Mouse (Mus musculus): ENCODE results near the gene Tyms. TPM values are rescaled to one million over a fixed set of nuclear protein-coding genes. Genes with fewer than 3 reads are reported as not detected.
A peak's percentile ranks its signal among the peaks of the same experiment; 100 is the strongest.

Gene Tyms
- total RNA-seq (2021), result 26.6 and 33.0 TPM in 2 replicates
- long read RNA-seq, transcript Tyms-201 (7 exons, 3,163 nt), result major isoform, 10 of 13 reads
- long read RNA-seq, partial matches to known transcripts, result 1 of 13 reads
- long read RNA-seq, other reads (novel, unspliced or antisense), result 2 of 13 reads

DNA sequence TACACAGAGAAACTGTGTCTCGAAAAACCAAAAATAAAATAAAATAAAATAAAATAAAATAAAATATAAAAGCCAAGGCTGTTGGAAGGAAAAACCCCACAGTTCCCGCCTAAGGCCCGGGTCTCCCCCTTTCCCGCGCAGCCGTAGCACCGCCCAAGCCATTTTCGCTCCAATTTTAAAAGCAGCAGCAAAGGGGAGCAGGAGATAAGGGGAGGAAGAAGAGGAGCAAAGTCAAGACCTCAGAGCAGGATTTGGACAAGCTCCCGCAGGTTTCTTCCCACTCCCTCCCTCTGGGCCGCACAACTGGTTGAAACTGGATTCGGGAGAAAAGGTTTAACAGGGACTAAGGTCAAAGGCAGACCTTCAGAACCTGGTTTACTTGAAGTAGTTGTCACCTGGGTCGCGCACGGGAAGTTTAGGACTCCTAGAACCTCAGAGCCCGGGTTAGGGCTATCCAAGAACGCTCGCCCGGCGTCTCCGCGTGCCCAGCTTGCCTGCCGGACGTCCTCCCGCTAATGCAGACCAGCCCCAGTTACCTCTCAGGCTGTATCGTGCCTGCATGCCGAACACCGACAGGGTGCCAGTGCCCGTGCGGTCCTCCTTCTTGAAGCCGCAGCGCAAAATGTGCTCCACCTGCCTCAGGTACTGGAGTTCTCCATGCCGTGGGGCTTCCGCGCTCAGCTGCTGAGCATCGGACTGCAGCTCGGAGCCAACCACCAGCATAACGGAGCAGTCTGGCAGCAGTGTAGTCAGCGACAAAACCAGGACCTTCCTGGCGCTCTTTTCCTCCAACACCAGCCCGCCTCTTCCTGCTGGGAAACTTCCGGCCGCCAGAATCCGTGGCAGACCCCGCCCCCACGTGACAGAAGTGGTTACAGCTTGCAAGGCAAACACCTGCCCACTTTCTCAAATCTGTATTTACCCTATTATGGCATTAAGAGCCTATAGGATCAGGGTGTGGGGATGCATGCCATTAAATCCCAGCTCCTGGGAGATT, at the start of gene Tyms:
TSS of gene Tyms (minus strand) at position 793 of the 997 bp plus-strand sequence.
- peak; percentile 80 for DNase-seq

DNA sequence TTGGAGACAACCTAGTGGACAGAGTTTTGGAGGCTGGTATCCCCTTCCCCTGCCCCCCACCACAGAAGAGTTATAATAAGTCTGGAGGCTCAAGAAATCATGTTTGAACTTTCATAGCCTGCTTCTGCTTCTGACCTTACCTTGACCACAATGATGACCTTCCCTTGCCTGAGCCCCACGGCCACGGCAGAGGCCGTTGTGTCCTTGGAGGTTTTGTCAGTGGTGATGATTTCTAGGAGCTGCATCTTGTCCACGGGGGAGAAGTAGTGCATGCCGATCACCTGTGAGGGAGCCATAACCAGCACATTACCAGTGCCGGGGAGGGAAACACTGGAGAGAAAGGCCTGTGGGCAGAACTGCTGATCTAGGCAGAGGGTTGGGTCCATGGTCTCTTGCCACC, 49.1 kb upstream of the Tyms start:
- DNase-seq, result no peak

DNA sequence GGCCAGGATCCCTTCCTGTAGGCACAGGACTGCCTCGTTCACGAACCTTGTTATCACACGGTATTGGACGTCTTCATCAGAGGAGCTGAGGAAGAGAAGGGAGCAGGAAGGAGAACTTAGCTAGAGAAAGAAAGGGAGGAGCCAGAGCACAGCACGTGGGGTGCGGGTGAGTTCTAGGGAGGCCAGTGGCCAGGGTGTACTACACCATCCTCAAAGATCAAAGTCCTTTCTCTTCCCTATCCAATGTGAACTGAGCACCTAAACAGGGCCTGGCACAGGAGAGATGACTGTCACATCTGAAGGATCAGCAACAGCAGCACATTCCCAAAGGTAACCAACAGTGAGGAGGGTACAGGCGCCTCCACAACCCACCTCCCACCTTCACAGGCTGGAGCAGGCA, 46.7 kb upstream of the Tyms start:
- no peak for DNase-seq

DNA sequence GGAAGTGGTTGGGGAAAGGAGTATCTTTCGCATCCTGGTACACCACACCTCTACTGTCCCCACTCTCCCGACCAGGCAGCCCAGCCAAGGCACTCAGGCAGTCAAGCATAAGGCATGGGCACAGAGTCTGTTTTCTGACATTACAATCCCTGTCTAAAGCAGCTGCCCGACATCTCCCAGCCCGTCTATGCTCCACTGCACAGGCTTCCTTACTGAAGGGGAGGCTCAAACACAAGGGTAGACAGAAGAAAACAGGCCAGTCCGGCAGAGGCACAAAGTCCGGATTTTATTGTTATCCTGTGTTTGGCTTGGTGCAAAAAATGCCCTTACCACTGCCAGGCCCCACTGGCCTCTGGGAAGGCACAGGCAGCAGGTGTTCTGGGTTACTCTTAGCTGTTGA, 45.7 kb upstream of the Tyms start:
- DNase-seq, result no peak

DNA sequence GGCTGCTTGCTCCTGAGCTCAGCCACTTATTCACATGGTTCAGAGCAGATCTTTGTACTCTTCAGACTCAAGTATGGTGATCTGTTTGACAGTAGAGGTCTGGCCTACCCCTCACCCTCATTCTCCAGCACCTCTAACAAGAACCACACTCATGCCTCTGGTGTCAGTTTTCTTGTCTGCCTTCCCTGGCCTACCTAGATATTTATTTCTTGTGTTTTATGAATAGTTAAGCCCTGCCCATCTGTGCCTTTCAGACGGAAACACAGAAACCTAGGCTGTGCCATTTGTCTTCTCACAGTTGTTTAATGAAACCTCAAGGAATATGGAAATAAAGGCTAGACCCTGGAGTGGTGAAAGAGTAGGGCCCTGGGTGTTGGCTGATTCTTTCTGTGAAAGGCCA, 44.6 kb upstream of the Tyms start:
- DNase-seq, result no peak

DNA sequence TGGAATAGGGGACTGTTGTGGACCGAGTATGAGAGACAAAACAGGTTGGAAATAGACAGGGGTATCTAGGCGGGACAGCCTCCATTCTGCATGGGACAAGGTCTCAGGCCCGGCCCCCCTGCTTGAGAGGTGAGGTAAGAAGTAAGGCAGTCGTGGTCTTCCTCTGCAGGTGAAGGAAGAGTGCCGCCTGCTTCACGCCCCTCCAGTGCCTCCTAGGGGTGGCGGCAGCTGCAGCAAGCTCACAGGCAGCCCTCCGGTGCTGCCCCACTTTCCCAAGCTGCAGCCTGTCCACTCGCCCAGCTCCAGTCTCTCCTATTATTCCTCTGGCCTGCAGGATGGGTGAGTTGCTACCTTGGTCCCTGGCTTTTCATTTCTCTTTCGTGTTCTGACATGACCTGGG, 42.3 kb upstream of the Tyms start:
- no peak for DNase-seq

DNA sequence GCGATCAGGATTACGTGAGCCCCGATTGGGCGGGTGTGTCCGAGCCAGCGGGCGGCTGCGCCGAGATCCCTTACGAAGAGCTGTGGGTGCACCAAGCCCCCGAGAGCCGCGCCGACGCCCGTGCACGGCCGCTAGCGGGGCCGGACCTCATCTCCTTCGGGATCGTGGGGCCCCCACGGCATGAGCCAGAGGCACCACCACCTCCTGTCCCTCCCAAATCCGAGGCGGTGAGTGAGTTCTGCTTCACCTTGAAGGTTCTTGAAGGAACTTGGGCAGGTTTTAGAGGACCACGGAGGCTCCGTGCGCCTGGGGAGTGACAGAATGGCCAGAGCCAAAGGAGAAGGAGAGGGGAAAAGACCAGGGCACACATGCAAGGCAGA, 41.3 kb upstream of the Tyms start:
- DNase-seq, result no peak

DNA sequence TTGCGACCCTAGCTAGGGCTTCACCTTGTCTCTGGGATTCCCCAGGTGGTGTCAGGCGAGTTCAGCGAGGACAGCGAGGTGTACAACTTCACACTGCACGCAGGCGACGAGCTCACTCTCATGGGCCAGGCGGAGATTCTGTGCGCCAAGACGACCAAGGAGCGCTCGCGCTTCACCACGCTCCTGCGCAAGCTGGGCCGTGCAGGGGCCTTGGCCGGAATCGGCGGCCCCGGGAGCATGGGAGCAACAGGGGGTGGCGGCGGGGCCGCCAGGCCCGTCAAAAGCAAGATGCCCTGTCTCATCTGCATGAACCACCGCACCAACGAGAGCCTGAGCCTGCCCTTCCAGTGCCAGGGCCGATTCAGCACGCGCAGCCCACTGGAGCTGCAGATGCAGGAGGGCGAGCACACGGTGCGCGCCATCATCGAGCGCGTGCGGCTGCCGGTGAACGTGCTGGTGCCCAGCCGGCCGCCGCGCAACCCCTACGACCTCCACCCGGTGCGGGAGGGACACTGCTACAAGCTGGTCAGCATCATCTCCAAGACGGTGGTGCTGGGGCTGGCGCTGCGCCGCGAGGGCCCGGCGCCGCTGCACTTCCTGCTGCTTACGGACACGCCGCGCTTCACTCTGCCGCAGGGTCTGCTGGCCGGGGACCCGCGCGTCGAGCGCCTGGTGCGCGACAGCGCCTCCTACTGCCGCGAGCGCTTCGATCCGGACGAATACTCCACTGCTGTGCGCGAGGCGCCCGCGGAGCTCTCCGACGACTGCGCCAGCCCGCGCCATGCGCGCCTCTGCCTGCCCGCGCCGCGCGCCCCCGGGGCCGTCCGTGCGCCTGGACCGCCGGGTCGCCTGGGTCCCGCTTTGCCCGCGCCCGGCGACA, 40.7 kb upstream of the Tyms start:
- DNase-seq, result peak; percentile 62

DNA sequence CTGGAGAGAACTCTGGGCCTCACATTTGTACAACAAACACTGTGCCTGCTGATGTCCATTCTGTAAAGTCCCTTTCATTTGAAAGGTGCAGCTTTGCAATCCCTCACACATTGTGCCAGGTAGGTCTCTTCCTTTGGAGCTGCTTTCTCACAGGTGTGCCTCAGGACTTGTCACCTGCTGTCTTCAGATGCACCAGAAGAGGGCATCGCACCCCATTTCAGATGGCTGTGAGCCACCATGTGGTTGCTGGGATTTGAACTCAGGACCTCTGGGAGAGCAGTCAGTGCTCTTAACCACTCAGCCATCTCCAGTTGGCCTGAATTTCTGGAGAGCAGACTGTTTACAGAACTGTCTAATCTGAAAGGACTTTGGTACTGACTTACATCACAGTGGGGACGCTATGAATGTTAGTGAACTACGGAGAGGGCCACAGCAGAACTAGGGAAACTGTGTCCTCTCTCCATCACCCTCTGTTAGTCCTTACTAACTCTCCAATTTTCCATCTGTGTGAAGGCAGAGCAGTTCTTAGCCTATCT, 39.2 kb upstream of the Tyms start:
- no peak for DNase-seq

DNA sequence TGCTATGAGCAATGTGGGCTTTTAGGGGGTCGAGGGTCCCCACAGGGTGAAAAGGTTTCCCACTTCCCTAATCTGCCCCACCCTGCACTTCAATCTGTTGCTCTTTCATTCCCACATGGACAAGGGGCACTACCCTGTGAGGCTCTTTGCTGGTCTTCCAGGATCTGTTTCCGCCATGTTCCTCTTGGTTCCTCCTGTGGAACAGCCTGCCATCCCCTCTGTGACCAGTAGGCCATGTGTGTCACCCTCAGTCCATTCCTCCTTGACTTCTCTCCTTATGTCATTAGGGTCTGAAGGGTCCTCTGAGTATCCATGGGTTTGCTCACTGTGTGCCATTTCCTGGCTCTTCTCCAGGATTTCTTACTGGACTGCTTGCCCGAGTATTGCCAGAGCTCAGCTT, 38.4 kb upstream of the Tyms start:
- DNase-seq, result no peak

DNA sequence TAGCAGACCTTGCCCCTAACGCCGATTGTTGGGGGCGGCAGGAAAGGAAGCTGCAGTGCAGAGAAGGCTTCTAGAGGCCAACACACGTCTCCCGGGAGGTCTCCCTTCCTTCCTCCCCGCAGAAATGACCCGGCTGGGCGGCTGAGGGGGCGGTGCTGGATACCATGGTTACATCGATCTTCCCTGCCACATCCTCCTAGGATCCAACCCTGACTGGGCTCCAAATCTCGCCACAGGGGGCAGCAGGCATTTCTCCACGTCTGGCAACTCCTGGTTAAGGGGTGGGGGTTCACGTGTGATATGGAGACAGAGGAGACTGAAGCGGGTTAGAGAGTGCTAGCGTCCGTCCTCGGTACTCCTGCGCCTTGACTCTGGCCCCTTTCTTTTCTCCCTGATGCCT, 37.7 kb upstream of the Tyms start:
- no peak for DNase-seq

DNA sequence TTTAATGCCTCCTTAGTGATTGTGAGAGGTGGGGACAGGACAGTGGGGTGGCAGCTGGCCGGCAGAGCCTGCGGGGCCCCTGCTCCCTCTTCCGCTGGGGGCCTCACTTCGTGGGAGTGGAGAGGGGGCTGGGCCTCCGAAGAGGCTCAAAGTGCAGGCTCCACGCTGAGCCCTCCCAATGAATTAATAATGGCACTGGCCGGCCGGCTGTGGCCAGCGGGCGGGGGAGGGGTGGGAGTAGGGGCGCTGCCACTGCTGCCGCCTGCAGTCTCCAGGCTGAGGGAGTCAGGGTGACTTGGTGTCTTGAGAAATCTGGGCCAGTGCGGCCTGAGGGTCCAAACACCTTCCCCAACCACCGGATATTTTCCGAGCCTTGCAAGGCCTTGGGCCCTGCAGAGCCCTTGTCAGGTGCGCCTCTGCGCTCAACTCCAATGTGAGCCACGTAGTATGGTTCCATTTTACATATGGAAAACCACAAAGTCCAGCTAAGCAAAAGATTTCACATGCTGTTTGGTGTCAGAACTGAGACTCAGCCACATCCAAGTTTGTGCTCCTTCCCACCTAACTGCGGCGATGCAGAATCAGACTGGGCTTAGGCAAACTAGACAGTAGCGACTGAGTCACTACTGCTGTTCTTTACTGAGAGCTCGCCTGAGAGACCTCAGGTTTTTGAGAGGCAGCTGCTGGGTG, 37.1 kb upstream of the Tyms start:
- DNase-seq, result no peak

DNA sequence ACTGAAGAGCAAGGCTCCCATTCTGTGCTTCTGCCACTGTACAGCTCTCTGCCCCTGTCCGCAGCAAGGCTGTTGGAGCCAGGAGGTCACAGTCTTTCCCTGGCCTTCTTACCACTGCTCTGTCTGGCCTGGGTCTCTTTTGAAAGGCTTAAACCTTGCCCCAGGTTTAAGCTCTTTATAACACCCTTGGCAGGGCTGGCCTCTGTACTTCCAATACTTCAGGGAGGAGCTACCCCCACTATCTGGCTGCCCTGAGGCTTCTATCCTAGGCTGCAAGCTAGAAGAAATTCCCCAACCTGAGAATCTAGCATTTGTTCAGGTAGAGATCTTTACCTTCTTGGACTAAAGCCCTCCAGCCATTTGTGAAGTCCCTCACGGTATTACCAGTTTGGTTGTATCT, 36.5 kb upstream of the Tyms start:
- DNase-seq, result no peak

DNA sequence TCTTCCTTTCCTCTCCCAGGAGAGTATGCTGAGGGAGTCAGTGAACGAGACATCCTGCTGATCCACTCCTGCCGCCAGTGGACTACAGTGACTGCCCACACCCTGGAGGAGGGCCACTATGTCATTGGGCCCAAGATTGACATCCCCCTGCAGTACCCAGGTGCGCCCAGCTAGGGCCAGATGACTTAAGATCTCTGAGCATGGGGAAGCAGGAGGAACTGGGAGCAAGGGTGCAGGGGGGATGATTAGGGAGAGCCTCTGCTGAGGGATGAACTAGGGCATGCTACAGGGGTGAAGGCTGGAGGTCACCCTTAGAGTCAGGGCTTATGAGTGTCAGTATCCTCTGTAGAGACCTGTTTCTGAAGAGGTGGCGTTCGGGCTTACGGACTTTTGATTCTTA, 34.8 kb upstream of the Tyms start:
- DNase-seq, result no peak

DNA sequence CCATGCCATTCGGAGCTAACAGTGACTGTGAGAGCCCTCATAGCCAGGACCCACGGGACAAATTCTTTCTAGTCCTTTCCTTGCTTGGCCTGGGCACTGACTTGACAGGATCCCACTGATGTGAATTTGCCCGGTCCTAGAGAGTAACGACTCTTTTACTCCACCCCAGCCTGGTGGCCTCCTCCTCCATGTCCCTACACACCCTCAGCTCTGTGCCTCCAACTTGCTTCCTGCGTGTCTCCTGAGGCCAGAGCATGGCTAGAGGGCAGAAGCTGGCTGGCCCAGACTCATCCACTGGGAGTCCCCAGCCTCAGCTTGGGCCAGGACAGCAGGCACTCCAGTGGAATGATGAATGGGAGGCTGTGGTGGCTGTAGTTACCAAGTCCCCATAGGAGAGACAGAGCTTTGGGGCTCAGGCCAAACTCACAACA, 34.2 kb upstream of the Tyms start:
- DNase-seq, result no peak

DNA sequence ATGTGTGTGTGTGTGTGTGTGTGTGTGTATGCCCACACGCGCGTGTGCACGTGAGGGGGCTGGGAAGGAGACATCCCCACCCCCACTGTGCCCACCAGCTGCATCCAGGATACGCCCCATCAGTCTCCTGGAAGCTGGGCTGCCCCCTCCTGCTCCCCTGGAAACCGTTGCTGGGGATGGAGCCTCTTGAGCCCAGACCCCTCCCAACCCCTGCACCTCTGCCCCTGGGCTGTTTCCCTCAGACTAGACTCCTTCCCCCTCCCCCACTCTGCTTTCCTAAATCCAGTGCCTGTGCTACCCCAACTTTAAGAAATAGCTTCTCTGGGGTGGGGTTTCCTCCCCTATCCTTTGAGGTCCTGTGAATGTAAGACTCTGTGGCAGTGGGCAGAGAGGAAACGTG, 33.8 kb upstream of the Tyms start:
- no peak for DNase-seq

DNA sequence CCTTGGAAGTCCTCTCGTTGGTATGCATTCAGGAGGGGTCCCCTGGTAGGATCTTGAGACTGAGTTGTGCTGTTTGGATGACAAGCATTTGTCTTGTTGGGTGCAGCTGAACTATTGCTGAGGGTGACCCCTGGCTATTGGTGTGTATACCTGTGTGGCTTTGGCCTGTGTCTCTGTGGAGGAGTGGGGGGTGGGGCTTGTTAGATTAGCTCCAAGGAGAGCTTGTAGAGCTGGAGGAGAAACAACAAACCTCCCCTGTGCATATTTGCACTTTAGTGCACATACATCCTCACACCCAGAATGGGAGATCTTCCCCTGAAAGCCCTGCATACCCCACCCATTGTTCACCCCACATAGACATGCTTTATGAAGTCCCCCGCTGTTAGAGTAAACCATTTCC, 33.3 kb upstream of the Tyms start:
- no peak for DNase-seq

DNA sequence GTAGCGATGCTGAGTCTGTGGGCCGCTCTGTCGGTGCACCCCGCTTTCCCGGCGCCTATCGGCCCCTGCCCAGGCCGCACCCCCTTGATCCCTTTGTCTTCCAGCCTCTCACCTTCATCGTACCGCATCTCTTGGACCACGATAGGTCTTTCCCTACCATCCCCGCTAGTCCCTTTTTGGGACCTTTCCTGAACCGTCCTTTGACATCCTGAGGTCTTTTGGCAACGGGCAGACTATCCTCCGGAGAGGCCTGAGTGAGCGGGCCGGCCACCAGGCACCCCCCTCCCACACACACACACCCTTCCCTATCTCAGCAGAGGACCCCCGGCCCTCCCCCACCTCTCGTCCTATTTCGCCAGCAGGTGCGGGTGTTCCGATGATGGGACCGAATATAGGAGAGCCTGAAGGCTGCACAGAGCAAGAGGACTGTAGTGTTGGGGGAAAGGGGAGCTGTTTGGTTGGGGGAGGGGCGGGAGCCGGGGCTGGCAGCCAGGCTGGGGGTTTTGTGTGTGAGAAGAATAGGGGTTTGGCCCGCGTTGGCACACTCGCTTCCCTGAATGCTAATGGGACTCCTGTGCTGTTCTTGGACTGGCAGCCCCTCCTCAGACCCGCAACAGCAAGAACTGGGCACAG, 32.4 kb upstream of the Tyms start, which contains the start of gene 3110082J24Rik:
TSS of gene 3110082J24Rik (minus strand) at position 419 of the 633 bp plus-strand sequence.
- no peak for DNase-seq

DNA sequence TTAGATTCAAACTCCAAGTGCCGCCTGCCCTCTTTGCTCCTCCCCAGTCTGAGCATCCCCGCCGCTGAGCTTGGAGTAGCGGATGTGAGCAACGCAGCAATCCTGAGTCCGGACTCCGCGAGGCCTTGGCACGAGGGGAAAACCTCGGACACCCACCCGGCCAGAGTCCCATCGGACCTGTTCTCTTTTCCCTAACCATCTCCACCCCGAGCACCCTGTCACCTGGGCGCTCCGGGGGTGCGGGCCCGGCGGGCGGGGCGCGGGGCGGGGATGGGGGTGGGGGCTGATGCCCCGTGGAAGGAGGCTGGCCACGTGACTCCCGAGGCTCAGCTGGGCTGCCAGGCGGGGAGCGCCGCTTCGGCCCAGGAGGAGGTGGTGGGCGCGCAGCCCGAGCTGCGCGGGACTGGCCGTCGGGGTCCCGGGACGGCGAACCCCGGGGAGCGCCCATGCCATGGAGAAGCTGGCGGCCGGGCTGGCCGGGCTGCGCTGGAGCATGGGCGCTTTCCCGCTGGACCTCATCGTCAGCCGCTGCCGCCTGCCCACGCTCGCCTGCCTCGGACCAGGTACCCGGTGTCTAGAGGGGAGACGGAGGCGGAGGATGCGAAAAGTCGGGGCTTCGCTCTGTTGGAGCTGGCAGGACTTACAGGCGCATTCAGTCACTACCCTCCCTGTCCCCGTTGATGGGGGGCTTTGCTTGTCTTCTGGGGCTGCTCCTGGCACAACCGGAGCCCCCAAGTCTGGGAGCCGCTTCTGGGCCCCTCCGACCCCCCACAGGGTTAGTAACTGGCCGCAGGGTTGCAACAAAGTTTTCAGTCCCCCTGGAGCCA, 31.6 kb upstream of the Tyms start, which contains the start of gene Garem2:
TSS of gene Garem2 (plus strand) at position 321 of the 827 bp plus-strand sequence.
- DNase-seq, result peak; percentile 35

DNA sequence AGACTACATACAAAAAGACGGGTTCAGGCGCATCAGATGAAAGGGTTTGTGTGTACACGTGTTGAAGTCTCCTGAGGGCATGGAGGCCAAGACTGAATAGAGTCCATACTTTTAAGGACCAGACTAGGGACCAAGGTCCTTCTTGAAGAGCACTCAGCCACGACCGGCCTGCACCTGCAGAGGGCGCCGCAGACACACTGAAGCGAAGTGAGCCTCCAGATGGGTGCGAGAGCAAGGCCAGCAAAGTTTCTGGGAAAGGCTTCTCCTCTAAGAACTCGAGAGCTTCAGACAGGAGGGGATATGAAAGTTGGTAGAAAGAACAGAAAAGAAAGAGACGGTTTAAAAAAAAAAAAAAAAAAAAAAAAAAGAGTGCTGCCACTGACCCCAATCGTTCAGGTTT, 30.9 kb upstream of the Tyms start:
- DNase-seq, result peak; percentile 71

Measured in adrenal gland, postnatal 25 days (tissue).